Mouse (Mus musculus): ENCODE data around the gene Camta1. TPM values are rescaled to one million over a fixed set of nuclear protein-coding genes. Genes with fewer than 3 reads are reported as not detected.

Camta1 gene
- polyA plus RNA-seq, 1 experiment from 2014 or later = 140 TPM

GRCm38 (mm10) chr4:151603586-151603985 is 258.1 kb downstream of the Camta1 start:
- DNase-seq (ENCODE audit: low spot score) (no peak), ATAC-seq (replicated peaks; ENCODE audit: low FRiP score) (no peak)
- Histone ChIP-seq H3K4me1 (replicated peaks; ENCODE audit: control insufficient read depth, insufficient read depth, low read length) (no peaks in the 10 kb centered on the region), H3K9me3 (ENCODE audit: control insufficient read depth, low read length) (no peaks in the 10 kb centered on the region), H3K27ac (ENCODE audit: low read depth, low read length) (no peak overlapping the region), H3K9ac (ENCODE audit: low read length) (no peak overlapping the region), H3K36me3 (ENCODE audit: control insufficient read depth, insufficient read depth, low read length) (no peaks in the 10 kb centered on the region), H3K4me2 (ENCODE audit: low read depth, low read length, severe bottlenecking) (no peak overlapping the region), H3K27me3 (ENCODE audit: control insufficient read depth, insufficient read depth, low read length) (no peaks in the 10 kb centered on the region), H3K4me3 (ENCODE audit: low read depth, low read length) (no peak overlapping the region)
- WGBS = 82% methylated on average over 9 of the region's 9 CpGs

- Histone ChIP-seq H3K4me3 (ENCODE audit: low read depth, low read length) (no peak overlapping the region), H3K4me2 (ENCODE audit: low read depth, low read length, severe bottlenecking) (no peak overlapping the region), H3K4me1 (replicated peaks; ENCODE audit: control insufficient read depth, insufficient read depth, low read length) (no peaks in the 10 kb centered on the region), H3K9me3 (ENCODE audit: control insufficient read depth, low read length) (no peaks in the 10 kb centered on the region), H3K36me3 (ENCODE audit: control insufficient read depth, insufficient read depth, low read length) (no peaks in the 10 kb centered on the region), H3K27me3 (ENCODE audit: control insufficient read depth, insufficient read depth, low read length) (no peaks in the 10 kb centered on the region), H3K27ac (ENCODE audit: low read depth, low read length) (no peak overlapping the region), H3K9ac (ENCODE audit: low read length) (no peak overlapping the region)
- ATAC-seq (replicated peaks; ENCODE audit: low FRiP score) = no peak
- DNase-seq (ENCODE audit: low spot score) = no peak
- WGBS = 69% methylated on average over 8 of the region's 8 CpGs
Measured at GRCm38 (mm10) chr4:151595116-151595515, 266.6 kb downstream of the Camta1 start.

DNA sequence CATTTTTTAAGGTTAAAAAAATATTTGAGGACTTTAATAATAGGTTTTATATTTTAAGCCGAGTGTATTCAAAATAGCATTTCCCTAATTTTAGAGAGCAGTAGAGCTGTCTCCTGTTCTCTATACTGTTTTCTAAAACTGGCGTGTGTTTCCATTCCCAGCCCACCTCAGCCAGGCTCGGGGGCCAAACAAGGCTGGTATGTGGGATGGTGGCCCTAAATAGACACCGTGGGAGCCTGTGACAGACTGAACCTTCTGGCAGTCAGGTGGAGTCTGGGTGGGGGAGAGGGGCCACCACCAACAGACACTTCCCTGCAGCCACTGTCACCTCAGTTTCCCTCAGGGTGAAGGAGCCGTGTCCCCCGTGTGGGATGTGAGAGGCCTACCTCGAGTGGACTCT is 268.6 kb downstream of the Camta1 start:
- Histone ChIP-seq H3K27me3 (ENCODE audit: control insufficient read depth, insufficient read depth, low read length) (no peaks in the 10 kb centered on the region), H3K9me3 (ENCODE audit: control insufficient read depth, low read length) (no peaks in the 10 kb centered on the region), H3K36me3 (ENCODE audit: control insufficient read depth, insufficient read depth, low read length) (no peaks in the 10 kb centered on the region), H3K4me1 (replicated peaks; ENCODE audit: control insufficient read depth, insufficient read depth, low read length) (no peaks in the 10 kb centered on the region), H3K27ac (ENCODE audit: low read depth, low read length) (no peak overlapping the region), H3K9ac (ENCODE audit: low read length) (no peak overlapping the region), H3K4me2 (ENCODE audit: low read depth, low read length, severe bottlenecking) (no peak overlapping the region), H3K4me3 (ENCODE audit: low read depth, low read length) (no peak overlapping the region)
- ATAC-seq (replicated peaks; ENCODE audit: low FRiP score) (no peak), DNase-seq (ENCODE audit: low spot score) (no peak)
- WGBS = 73% methylated on average over 7 of the region's 7 CpGs

DNA sequence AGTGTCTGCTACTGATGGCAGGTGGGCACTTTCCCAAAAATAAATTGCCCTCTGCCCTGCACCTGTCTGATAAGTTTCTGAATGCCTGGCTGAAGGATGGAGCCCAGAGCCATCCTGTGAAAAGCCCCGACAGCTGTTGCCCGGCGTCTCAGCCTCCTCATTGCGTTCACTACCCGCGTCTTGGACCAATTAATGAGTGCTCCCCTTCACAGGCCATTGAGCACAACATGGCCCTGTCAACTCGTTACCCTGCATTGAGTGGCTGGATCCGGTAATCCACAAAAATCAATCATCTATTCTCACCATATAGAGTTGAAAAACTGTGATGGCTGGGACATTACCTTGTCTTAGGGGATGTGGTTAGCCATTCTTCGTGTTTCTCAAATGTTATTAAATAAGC is 275.6 kb downstream of the Camta1 start:
- WGBS = 27% methylated on average over 9 of the region's 9 CpGs
- Histone ChIP-seq H3K4me1 (replicated peaks; ENCODE audit: control insufficient read depth, insufficient read depth, low read length) (no peaks in the 10 kb centered on the region), H3K36me3 (ENCODE audit: control insufficient read depth, insufficient read depth, low read length) (no peaks in the 10 kb centered on the region), H3K27ac (ENCODE audit: low read depth, low read length) (no peak overlapping the region), H3K9me3 (ENCODE audit: control insufficient read depth, low read length) (no peaks in the 10 kb centered on the region), H3K27me3 (ENCODE audit: control insufficient read depth, insufficient read depth, low read length) (no peaks in the 10 kb centered on the region; the same call in 1 of the 2 replicates), H3K4me3 (ENCODE audit: low read depth, low read length) (no peak overlapping the region), H3K4me2 (ENCODE audit: low read depth, low read length, severe bottlenecking) (no peak overlapping the region), H3K9ac (ENCODE audit: low read length) (no peak overlapping the region)
- DNase-seq (ENCODE audit: low spot score) = peak; percentile 60
- peak; percentile 53; the same call in 1 of the 2 replicates for ATAC-seq (replicated peaks; ENCODE audit: low FRiP score)

GRCm38 (mm10) chr4:151577961-151578360 is 283.7 kb downstream of the Camta1 start:
- Histone ChIP-seq H3K27me3 (ENCODE audit: control insufficient read depth, insufficient read depth, low read length) (no peaks in the 10 kb centered on the region), H3K4me3 (ENCODE audit: low read depth, low read length) (no peak overlapping the region), H3K4me1 (replicated peaks; ENCODE audit: control insufficient read depth, insufficient read depth, low read length) (peaks cover 10% of the 10 kb centered on the region; the same call in 1 of the 2 replicates), H3K27ac (ENCODE audit: low read depth, low read length) (no peak overlapping the region), H3K36me3 (ENCODE audit: control insufficient read depth, insufficient read depth, low read length) (no peaks in the 10 kb centered on the region), H3K9me3 (ENCODE audit: control insufficient read depth, low read length) (no peaks in the 10 kb centered on the region), H3K4me2 (ENCODE audit: low read depth, low read length, severe bottlenecking) (no peak overlapping the region), H3K9ac (ENCODE audit: low read length) (no peak overlapping the region)
- 81% methylated on average over 3 of the region's 3 CpGs for WGBS
- DNase-seq (ENCODE audit: low spot score) = no peak
- no peak for ATAC-seq (replicated peaks; ENCODE audit: low FRiP score)

DNA sequence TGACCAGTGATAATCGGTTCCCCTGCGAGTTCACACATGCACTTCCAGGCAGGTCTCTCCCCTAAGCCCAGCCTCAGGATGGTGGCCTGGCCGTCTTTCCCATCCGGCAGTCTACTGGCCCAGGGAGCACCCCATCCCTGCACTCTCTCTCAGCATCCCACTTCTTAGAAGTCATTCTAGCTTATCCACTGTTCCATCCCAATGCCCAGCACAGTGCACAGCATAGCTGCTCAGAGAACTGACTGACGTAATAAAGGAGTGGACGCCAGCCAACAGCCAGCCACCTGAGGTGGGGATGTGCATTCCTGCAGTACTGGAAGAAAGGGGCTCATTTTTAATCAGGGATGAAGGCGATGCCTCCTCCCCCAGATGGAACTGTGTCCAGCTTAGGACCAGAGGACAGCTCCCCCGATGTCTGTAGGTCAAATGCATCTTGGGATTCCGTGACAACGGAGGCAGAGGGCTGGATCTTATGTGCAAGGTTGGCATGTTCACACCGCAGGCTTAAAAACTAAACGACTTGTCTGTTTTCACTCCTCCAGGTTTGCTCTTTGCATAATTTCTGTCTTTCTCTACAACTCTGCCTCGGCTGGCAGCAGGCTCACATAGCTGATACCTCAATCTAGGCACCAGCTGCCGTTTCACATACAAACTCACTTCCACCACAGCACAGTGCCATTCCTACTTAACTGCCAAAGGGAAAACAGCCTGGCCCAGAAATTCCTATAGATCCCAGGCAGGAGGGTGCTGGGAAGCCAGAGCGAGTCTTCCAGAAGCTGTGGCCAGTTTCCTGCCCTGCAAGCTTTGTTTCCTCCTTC is 285.2 kb downstream of the Camta1 start:
- Histone ChIP-seq H3K27me3 (ENCODE audit: control insufficient read depth, insufficient read depth, low read length) (no peaks in the 10 kb centered on the region), H3K4me2 (ENCODE audit: low read depth, low read length, severe bottlenecking) (no peak overlapping the region), H3K9ac (ENCODE audit: low read length) (no peak overlapping the region), H3K4me3 (ENCODE audit: low read depth, low read length) (no peak overlapping the region), H3K4me1 (replicated peaks; ENCODE audit: control insufficient read depth, insufficient read depth, low read length) (peaks cover 10% of the 10 kb centered on the region; the same call in 1 of the 2 replicates), H3K27ac (ENCODE audit: low read depth, low read length) (no peak overlapping the region), H3K36me3 (ENCODE audit: control insufficient read depth, insufficient read depth, low read length) (no peaks in the 10 kb centered on the region), H3K9me3 (ENCODE audit: control insufficient read depth, low read length) (no peaks in the 10 kb centered on the region)
- ATAC-seq (replicated peaks; ENCODE audit: low FRiP score) (no peak), DNase-seq (ENCODE audit: low spot score) (no peak)
- WGBS = 81% methylated on average over 15 of the region's 15 CpGs

DNA sequence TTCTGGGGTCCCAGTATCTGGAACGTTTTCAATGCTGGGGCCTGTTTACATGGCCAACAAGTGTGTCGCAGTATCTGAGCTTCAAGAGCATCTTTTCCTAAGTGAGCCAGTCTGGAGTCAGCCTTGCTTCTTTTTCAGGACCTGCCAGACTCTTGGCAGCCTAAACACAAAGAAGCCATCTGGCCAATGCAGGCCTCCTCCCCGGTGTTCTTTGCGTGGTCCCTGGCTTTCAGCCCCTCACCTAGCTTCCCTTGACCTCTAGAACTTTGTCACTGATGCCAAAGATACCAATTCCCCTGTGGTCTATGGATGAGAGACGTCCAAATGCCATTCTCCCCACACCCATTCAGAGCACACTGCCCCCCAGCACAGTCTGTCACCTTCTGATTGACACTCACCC is 289.0 kb downstream of the Camta1 start:
- no peak overlapping the region for H3K27ac ChIP-seq (ENCODE audit: low read depth, low read length)

GRCm38 (mm10) chr4:151569586-151569985 is 292.1 kb downstream of the Camta1 start:
- H3K36me3 ChIP-seq (ENCODE audit: control insufficient read depth, insufficient read depth, low read length) = no peaks in the 10 kb centered on the region
- no peaks in the 10 kb centered on the region for H3K27me3 ChIP-seq (ENCODE audit: control insufficient read depth, insufficient read depth, low read length)
- no peak overlapping the region for H3K4me3 ChIP-seq (ENCODE audit: low read depth, low read length)
- ATAC-seq (replicated peaks; ENCODE audit: low FRiP score) (no peak), DNase-seq (ENCODE audit: low spot score) (no peak)
- H3K4me1 ChIP-seq (replicated peaks; ENCODE audit: control insufficient read depth, insufficient read depth, low read length) = peaks cover 14% of the 10 kb centered on the region; the same call in 1 of the 2 replicates
- no peak overlapping the region for H3K27ac ChIP-seq (ENCODE audit: low read depth, low read length)
- no peak overlapping the region for H3K4me2 ChIP-seq (ENCODE audit: low read depth, low read length, severe bottlenecking)
- no peaks in the 10 kb centered on the region for H3K9me3 ChIP-seq (ENCODE audit: control insufficient read depth, low read length)
- H3K9ac ChIP-seq (ENCODE audit: low read length) = no peak overlapping the region
- 80% methylated on average over 3 of the region's 3 CpGs for WGBS

More for the DNA sequence above, 289.0 kb downstream of the Camta1 start:
- Histone ChIP-seq H3K27me3 (ENCODE audit: control insufficient read depth, insufficient read depth, low read length) (no peaks in the 10 kb centered on the region), H3K4me2 (ENCODE audit: low read depth, low read length, severe bottlenecking) (no peak overlapping the region), H3K9me3 (ENCODE audit: control insufficient read depth, low read length) (no peaks in the 10 kb centered on the region), H3K36me3 (ENCODE audit: control insufficient read depth, insufficient read depth, low read length) (no peaks in the 10 kb centered on the region), H3K9ac (ENCODE audit: low read length) (no peak overlapping the region), H3K4me1 (replicated peaks; ENCODE audit: control insufficient read depth, insufficient read depth, low read length) (peaks cover 14% of the 10 kb centered on the region; the same call in 1 of the 2 replicates), H3K4me3 (ENCODE audit: low read depth, low read length) (no peak overlapping the region)
- ATAC-seq (replicated peaks; ENCODE audit: low FRiP score) (no peak), DNase-seq (ENCODE audit: low spot score) (no peak)
- 56% methylated on average over 5 of the region's 5 CpGs for WGBS

GRCm38 (mm10) chr4:151568887-151569286 is 292.8 kb downstream of the Camta1 start:
- Histone ChIP-seq H3K4me3 (ENCODE audit: low read depth, low read length) (no peak overlapping the region), H3K36me3 (ENCODE audit: control insufficient read depth, insufficient read depth, low read length) (no peaks in the 10 kb centered on the region), H3K9ac (ENCODE audit: low read length) (no peak overlapping the region), H3K4me2 (ENCODE audit: low read depth, low read length, severe bottlenecking) (no peak overlapping the region), H3K9me3 (ENCODE audit: control insufficient read depth, low read length) (no peaks in the 10 kb centered on the region), H3K27me3 (ENCODE audit: control insufficient read depth, insufficient read depth, low read length) (no peaks in the 10 kb centered on the region), H3K27ac (ENCODE audit: low read depth, low read length) (no peak overlapping the region), H3K4me1 (replicated peaks; ENCODE audit: control insufficient read depth, insufficient read depth, low read length) (0 out of 2 replicates have a peak, but pooled peaks cover 9% of the 10 kb centered on the region)
- no peak for ATAC-seq (replicated peaks; ENCODE audit: low FRiP score)
- no peak for DNase-seq (ENCODE audit: low spot score)
- 49% methylated on average over 7 of the region's 7 CpGs for WGBS

Measured in forebrain, embryonic 11.5 days (tissue).